Mouse (Mus musculus) layer of hippocampus, postnatal 10 days (tissue): ENCODE data around the gene Vmn2r-ps159. TPM values are rescaled to one million over a fixed set of nuclear protein-coding genes. Genes with fewer than 3 reads are reported as not detected.
"Not testable (repeated sequence)": the region's sequence is repeated elsewhere in the genome, so short reads cannot be mapped to it uniquely, and the experiment has no call there.

Experiments
- DNase-seq, 2 experiments: peaks; one replicate each; pipeline ENCODE4 v3.0.0; 2021; ENCODE audit warnings: low spot score in 2 of 2
- long read RNA-seq: library from polyadenylated mRNA; stranded (forward); transcript quantifications from one replicate; pipeline ENCODE4 v2.0.0, GENCODE M21; 2023
- total RNA-seq, 2 experiments: library from RNA; stranded (reverse); gene quantifications; 2 replicates each; pipeline ENCODE4 v1.2.3; 2021

Vmn2r-ps159 gene
- not detected for total RNA-seq
- long read RNA-seq, result 0 reads

DNA sequence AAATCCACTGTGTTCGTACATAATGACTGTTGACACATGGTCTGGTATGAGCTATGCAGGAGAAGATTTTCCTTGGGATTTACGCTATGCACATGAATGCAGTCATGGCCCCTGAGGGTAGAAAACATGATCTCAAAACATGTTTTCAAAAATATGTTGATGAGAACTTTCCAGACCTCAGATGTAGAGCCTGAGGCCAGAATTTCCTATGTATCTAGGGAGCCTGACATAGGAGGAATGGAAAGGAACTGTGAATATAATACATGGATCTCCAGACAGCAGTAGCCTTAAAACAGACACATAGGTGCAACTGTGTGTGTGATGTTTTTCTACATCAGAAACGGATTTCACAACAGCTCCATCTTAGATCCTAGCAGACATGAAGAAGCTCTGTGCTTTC, at the start of gene Vmn2r-ps159:
Gene Vmn2r-ps159, plus strand, starts transcription at position 301 of the 400 bp plus-strand sequence.
- DNase-seq, result not testable (repeated sequence)

DNA sequence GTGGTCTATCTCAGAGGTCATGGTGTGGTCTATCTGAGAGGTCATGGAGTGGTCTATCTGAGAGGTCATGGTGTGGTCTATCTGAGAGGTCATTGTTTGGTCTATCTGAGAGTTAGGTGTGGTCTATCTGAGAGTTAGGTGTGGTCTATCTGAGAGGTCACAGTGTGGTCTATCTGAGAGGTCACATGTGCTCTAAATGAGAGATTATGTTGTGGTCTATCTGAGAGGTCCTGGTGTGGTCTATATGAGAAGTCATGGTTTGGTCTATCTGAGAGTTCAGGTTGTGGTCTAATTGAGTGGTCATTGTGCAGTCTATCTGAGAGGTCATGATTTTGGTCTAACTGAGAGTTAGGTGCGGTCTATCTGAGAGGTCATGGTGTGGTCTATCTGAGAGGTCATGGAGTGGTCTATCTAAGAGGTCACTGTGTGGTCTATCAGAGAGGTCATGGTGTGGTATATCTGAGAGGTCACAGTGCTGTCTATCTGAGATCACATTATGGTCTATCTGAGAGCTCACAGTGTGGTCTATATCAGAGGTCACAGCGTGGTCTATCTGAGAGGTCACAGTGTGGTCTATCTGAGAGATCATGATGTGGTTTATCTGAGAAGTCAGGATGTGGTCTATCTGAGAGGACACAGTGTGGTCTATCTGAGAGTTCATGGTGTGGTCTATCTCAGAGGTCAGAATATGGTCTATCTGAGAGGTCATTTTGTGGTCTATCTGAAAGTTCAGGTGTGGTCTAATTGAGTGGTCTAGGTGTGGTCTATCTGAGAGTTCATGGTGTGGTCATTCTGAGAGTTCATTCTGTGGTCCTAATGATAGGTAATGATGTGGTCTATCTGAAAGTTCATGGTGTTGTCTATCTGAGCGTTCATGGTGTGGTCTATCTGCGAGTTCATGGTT, 10.9 kb downstream of the Vmn2r-ps159 start:
- DNase-seq, result not testable (repeated sequence)

DNA sequence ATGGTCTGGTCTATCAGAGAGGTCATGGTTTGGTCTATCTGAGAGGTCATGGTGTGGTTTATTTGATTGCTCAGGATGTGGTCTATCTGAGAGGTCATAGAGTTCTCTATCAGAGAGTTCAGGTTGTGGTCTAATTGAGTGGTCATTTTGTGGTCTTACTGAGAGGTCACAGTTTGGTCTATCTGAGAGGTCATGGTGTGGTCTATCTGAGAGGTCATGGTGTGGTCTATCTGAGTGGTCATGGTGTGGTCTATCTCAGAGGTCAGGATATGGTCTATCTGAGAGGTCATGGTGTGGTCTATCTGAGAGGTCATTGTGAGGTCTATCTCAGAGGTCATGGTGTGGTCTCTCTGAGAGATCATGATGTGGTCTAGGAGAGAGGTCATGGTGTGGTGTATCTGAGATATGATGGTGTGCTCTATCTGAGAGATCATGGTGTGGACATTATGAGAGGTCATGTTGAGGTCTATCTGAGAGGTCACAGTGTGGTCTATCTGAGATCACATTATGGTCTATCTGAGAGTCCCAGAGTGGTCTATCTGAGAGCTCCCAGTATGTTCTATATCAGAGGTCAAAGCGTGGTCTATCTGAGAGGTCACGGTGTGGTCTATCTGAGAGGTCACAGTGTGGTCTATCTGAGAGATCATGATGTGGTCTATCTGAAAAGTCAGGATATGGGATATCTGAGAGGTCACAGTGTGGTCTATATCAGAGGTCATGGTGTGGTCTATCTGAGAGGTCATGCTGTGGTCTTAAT, 11.8 kb downstream of the Vmn2r-ps159 start:
- DNase-seq, result no peak

DNA sequence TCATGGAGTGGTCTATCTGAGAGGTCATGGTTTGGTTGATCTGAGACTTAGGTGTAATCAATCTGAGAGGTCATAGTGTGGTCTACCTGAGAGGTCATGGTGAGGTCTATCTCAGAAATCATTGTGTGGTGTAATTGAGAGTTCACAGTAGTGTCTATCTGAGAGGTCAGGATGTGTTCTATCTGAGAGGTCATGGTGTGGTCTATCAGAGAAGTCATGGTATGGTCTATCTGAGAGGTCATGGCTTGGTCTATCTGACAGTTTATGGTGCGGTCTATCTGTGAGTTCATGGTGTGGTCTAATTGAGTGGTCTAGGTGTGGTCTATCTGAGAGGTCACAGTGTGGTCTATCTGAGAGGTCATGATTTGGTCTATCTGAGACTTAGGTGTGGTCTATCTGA, 12.4 kb downstream of the Vmn2r-ps159 start:
- DNase-seq, result no peak

DNA sequence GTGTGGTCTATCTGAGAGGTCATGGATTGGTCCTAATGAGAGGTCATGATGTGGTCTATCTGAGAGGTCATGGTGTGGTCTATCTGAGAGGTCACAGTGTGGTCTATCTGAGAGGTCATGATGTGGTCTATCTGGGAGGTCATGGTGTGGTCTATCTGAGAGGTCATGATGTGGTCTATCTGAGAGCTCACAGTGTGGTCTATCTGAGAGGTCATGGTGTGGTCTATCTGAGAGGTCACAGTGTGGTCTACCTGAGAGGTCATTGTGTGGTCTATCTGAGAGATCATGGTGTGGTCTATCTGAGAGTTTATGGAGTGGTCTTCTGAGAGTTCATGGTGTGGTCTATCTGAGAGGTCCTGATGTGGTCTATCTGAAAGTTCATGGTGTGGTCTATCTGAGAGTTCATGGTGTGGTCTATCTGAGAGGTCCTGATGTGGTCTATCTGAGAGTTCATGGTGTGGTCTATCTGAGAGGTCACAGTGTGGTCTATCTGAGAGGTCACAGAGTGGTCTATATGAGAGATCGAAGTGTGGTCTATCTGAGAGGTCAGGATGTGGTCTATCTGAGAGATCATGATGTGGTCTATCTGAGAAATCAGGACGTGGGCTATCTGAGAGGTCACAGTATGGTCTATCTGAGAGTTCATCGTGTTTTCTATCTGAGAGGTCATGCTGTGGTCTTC, 26.0 kb downstream of the Vmn2r-ps159 start:
- not testable (repeated sequence) for DNase-seq

Other genes with a start within 250 kb of the Vmn2r-ps159 start
- gene 9430015G10Rik, start 221.1 kb upstream of the Vmn2r-ps159 start, total RNA-seq, result 10 to 100 TPM; 22.6 to 28.9 TPM
- gene Rnf223, start 200.6 kb upstream of the Vmn2r-ps159 start, total RNA-seq, result under 1 TPM; 0.43 to 0.47 TPM
- gene Agrn, start 133.6 kb upstream of the Vmn2r-ps159 start, total RNA-seq, result 100 to 1,000 TPM; 256 to 262 TPM
- not detected for gene Isg15, start 130.3 kb upstream of the Vmn2r-ps159 start, total RNA-seq
- 1 to 10 TPM; 6.1 to 6.3 TPM for gene AW011738, start 127.8 kb upstream of the Vmn2r-ps159 start, total RNA-seq
- under 1 TPM; 0.38 to 0.55 TPM for gene Perm1, start 115.2 kb upstream of the Vmn2r-ps159 start, total RNA-seq
- gene Plekhn1, start 96.2 kb upstream of the Vmn2r-ps159 start, total RNA-seq, result 10 to 100 TPM; 36.4 to 41.9 TPM
- 10 to 100 TPM; 61.2 to 64.3 TPM for gene Noc2l, start 95.1 kb upstream of the Vmn2r-ps159 start, total RNA-seq
- 1 to 10 TPM; 2.9 to 4.2 TPM for gene Samd11, start 75.4 kb upstream of the Vmn2r-ps159 start, total RNA-seq